Mouse (Mus musculus): ENCODE measurements at regions not wholly inside any gene's neighbourhood (a gene's known extent, or its start where the extent isn't known, plus 50 kb on each side); places are given as distances from the start of the nearest gene placed in this dataset.

DNA sequence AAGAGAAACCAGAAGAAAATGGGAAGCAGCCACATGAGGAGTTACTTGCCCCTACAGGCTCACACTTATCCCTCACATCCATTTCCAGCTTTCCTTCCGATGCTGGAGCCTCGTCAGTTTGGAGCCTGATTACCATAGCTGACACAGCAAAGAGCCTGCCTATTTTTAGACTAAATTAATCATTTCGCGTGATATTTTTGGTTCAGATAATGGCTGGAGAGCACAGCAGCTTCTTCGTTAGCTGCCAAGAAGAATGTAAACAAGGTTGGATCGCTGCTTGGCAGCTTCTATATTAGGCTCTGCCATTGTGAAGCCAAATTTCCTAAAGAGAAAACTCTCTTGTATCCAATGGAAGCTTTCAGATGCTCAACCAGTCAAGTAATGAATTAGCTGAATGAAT is 676.9 kb upstream of the A1bg start:
- DNase-seq (ENCODE audit: low spot score) = no peak

DNA sequence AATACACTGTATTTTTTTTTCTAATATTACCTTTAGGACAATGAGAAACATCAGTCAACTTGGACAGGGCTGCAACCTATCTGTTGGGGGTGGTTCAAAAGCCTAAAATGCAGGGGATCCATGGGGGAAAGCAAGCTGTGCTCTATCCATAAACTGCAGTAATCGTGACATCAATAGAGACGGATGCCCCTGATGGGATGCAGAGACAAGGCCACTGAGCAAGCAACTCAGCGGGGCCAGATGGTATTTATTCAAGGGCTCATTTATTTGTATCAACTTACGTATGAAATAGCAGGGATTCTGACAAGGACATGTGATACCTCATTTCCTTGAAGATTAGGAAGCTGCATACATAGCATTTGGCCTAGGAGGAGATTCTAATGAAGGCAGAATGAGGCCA is 673.5 kb upstream of the A1bg start:
- no peak for DNase-seq (ENCODE audit: low spot score)

DNA sequence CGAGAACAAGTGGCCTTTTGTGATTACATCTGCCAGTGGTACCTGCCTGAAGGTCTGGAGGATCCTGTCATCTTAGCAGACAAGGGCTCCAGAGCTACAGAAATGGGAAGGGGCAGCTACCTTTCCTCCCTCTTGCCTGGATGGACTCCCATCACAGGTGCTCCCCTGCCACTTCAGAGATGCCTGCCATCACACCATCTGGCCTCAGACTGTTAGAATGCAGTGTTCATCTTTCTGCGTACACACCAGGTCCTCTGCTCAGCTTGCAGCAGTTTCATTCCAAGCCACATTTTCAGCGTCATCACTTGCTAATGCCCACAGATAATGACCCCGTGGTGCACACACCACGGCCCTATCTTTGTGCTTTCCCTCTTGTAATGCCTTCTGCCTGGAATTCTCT is 666.1 kb upstream of the A1bg start:
- no peak for DNase-seq (ENCODE audit: low spot score)

DNA sequence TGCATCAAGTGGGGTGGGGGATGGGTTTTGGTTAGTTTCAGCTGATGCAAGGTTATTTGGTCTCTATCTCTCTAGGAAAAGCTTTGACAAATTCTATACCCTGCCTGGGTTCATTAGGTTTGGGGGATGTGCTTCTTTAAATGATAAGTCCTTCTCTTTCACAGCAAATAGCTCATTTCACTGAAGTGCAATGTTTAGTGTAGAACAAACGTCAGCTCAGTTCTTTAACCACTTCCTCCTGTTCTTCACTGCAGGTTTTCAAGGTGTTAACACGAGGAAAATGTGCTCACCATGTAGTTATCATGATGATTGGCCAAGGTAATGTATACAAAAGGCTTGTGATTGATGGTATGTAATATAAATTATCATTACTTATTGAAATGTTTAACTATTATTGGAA is 659.5 kb upstream of the A1bg start:
- no peak for DNase-seq (ENCODE audit: low spot score)

DNA sequence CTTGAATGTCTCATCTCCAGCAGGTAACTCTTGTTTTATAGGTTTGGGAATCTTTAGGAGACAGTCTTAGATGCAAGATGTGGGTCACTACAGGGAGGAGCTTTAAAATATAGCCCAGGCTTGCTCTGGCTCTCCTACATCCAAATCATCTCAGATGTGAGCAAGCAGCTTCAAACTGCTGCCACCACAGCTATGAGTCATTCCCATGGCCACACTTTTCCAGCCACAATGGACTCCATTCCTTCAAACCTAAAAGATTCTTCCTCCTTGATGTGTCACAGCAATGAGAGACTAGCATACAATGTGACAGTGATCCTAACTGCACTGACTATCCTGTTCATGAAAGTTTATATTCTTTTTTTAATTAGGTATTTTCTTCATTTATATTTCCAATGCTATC is 640.5 kb upstream of the A1bg start:
- DNase-seq (ENCODE audit: low spot score) = no peak

DNA sequence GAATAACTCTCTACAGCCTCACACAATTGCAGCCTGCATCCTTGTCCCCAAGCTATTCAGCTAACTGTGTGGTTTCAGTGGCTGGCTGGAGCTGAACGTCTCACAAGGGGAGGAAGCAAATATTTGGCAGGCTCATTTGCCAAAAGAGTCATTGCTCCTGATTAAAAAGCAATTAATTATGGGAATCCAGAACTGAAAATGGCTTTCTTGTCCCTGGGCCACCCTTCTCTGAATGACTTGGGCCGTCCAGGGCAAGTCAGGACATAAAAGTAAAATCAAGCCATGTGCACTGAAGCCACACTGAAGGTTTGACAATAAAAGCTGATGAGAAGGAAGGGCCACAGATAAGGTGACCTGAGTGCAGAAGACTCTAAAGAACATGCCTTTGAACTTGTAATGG is 639.4 kb upstream of the A1bg start:
- no peak for DNase-seq (ENCODE audit: low spot score)

DNA sequence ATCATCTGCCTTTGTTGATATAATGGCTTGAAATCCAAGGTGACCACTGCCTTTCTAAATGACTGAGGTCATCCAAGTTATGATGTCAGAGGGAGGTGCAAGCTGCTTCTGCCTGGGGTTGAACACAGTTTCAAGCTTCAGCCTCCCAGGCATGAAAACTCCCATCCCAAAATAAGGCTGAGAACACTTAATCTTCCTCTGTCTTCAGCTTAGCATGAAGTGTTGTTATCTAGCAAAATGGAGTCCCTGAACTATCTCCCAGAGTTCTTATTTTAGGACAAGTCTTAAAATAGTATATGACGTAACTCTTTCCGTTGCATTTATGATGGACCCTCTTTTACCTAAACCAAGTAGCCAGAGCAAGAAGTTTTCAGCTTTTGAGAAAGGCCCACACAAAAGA is 631.1 kb upstream of the A1bg start:
- no peak for DNase-seq (ENCODE audit: low spot score)

DNA sequence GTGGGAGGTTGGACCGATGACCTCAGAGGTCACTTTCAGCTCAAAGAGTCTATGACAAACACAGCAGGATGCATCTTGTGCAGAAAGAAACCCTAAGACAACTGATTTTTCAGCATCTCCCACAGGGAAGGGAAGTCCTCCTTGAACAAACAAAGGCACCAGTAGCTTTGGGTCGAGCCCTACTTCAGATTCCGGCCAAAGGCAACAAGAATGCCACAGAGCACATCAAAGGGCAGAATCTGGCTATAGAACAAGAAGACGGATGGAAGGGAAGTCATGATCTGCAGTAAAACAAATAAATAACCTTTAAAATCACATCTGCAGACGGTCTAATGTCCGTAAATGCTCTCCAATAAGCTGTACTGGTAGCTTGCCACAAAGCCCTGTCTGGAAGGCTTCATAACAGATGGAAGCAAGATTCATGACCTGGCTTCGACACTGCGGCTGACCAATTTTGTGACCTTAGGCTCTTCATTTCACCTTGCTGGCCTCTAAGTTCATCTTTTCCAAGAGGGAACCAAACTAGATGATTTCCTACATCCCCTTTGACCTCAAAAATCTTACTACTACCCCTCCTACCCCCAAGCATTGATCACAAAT is 630.4 kb upstream of the A1bg start:
- no peak for DNase-seq (ENCODE audit: low spot score)

DNA sequence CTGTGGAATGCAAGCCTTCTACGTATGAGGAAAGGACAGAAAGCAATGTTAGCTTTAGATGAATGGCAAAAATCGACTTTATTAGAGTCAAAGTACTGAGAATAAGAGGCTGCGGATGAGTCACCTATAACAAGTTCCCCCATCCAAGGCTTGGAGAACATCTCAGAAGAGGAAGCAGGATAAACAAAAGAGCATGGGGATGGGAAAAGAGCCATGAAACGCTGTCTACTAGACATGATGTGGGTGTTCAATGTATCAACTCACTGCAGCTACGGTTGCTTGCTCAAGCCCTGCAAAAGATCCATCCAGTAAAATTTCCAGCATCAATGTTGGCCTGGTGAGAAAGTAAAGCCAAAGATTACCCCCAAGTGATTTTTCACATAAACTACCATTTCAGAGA is 628.4 kb upstream of the A1bg start:
- no peak for DNase-seq (ENCODE audit: low spot score)

DNA sequence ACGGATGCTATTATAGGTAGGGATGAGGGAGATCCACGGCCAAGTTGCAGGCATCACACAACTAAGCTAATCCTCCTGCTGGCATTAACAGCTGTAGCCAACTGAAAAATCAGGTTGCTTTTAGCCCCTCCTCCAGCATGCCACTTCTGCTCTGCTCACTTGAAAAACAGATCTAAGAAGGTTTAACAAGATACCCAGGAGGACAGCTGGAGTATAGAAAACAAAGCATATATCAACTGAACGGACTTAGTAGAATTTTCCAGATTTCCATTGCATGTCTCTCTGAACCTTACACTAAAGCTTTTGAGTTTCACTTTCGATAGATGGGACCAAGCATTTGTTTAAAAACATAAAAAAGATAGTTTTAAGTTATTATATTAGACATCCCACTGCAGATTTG is 625.6 kb upstream of the A1bg start:
- no peak for DNase-seq (ENCODE audit: low spot score)

DNA sequence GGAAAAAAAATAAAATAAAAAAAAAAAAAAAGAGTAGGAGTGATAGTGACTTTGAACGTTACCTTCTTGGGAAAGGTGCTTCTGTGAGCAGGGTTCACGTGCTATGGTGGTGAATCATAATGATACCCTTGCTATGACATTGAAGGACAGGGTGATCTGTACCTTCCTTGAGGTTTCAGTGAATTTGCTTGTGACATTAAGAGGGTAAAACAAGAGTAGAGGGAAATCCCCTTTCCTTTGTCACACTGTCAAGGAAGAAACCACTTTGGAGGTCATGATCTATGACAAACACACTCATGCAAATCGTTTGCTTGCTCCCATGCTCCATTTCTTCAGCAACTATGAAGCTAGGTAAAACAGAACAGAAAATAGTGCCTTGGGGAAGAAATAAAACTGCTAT is 623.8 kb upstream of the A1bg start:
- no peak for DNase-seq (ENCODE audit: low spot score)

DNA sequence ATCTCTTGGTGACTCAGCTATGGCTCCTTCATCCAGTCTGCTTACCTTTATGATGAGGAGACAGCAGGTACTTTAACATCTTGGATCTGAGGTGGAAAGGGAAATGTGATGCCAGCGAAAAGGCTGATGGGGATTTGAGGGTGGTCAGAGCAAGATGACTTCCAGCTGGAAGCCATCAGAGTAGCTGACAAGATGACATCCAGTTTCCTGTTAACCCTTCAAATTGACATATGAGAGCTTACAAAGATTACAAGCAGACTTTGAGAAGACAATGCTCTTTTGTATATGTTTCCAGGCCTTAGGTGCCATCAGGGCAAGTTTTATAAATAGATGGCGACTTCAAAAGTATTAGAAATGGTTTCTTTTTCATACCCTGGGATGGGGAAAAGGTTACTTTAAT is 621.3 kb upstream of the A1bg start:
- DNase-seq (ENCODE audit: low spot score) = no peak

DNA sequence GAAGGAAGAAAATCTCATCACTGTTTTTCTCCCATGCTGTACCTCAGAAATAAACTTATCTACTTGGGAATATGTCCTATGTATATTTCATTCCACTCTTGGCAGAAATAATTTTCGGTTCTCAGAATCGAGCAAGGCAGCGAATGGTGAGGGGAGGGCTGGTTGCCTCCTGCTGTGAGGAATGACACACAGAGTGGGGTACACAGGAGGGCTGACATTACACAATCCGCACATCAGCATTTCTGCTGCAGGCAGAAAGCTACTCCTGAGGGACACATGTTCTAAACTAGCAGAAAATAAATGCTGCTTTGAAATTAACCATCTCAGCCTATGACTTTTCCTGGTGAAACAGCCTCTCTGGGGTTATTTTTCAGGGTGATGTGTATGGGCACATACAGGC is 618.8 kb upstream of the A1bg start:
- DNase-seq (ENCODE audit: low spot score) = no peak

DNA sequence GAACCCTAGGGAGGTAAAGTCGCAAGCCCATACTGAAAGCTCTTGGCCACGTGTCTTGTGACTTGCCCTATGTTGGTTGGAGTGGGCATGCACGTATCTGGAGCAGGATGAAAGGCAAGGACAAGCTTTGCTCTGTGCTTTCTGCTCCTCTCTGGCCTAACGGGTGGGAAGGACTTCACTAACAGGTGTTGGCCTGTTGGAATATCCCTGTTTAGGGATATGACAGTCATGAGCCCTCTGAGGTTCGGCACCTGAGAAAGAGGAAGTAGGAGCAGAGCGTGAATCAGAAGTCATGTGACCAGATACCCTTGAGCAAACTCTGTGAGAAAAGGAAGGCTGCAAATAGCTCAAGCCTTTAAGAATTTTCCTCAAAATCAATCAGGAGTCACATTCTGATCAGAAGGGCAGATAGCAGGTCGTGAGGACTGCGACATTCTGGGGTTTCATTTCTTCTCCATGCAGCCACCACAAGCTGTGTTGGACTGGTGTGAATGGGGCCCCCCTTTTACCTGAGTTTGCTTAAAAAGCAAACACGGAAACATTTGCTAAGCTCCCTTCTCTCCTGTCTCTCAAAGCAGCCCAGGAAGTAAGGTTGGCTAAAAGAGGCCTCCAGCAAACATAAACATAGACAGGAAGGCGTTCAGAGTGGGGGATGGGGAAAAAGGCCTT is 618.1 kb upstream of the A1bg start:
- no peak for DNase-seq (ENCODE audit: low spot score)

DNA sequence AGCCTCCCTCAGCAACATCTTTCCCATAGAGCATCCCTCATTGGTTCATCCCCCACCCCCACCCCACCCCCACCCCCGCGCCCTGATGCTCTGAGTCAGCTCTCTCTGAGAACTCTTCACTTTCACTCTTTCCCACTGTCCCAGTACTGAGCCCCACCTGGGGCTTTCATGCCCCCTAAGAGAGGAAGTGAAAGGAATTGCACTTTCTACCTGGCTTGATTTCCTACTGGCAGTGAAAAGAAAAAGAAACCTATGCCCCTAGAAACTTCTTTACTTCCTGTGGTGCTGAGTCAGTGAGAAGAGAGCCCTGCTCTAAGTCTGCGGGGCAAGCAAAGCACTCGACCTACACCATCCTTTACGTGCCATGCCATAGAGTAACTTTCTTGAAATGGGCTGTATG is 616.1 kb upstream of the A1bg start:
- DNase-seq (ENCODE audit: low spot score) = no peak

DNA sequence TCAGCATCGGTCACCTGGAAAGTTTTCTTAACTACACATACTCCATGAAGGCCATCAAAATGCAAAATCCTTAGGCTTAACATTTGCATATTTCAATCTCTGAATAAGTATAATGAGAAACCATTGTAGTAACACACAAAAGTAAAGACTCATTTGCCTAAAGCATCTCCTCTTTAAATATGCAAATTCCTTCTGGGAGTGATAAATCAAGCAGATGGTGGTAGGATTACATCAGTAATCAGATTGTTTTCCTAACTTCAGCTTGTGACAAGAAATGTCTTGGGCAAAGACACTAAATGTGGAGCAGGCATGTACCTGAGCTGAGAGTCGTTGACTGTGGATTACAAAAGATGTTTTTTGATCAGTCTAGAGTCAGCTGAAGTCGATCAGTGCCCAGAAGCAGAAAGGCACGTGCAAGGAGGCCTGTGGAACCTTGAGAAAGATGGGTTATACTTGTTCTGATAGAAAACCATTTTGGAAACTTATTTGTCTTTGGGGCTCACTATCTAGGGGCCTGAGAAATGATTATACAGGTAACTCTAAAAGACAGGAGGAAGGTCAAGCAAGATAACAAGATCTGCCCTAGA is 615.5 kb upstream of the A1bg start:
- no peak for DNase-seq (ENCODE audit: low spot score)

DNA sequence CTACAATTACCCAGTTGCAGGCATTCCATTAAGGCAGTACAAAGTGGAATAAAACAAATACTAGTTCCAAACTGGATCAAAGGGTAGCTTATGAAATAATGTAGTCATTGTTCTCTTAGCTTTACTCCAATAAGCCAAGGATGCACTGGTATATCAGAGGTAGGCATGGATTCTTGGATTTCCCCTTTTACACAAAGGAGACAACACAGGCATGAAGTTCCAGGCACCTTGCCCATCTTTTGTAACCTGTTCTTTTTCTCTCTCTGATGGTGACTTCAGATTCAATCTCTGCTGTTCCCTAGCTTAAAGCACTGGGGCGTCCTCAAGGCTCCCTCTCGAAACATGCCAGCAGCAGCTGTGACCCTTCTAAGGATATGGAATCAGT is 613.5 kb upstream of the A1bg start:
- DNase-seq (ENCODE audit: low spot score) = no peak

DNA sequence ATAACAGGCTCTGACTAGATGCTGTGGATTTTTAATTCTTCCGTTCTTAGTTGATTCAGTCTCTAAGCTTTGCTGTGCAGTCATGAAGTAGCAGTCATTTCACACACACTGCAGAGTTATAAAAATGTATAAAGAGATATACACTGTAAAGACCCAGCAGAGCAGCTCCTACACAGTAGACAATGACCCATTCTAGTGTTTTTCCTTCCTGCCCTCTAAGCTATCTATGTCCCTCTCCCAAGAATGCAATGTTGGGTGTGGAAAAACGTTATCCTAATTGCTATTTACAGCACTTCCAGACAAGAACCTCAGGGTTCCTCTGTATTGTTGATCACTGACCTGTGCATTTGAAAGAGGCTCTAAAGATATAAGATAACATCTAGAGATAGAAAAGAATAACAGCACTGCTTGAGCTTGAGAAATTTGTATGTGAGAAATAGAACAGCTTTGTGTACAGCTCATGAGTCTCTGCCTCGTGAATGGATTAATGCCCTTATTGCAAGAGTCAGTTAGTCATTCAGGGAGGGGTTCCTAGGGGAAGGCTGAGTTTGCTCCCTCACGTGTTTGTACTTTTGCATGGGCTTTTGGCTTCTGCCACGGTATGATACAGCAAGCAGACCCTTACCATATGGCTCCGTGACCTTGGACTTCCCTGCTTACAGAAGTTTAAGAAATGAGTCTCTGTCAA is 613.0 kb upstream of the A1bg start:
- DNase-seq (ENCODE audit: low spot score) = no peak

DNA sequence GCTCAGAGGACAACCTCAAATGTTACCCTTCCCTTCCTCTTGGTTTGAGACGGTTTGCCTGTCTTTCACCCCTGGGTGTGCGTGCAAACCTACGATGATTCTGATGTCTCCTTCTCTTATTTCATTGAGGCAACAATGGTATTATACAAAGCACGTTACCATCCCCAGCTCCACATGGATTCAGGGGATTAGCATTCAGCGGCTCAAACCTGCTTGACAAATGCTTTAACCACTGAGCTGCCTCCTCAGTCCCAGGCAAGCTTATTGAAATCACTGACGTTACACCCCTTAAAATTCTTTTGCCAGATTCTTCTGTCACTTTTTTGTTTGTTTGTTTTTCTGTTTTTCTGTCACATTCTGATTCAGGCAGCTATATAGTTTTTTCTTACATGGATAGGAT is 612.4 kb upstream of the A1bg start:
- DNase-seq (ENCODE audit: low spot score) = no peak

DNA sequence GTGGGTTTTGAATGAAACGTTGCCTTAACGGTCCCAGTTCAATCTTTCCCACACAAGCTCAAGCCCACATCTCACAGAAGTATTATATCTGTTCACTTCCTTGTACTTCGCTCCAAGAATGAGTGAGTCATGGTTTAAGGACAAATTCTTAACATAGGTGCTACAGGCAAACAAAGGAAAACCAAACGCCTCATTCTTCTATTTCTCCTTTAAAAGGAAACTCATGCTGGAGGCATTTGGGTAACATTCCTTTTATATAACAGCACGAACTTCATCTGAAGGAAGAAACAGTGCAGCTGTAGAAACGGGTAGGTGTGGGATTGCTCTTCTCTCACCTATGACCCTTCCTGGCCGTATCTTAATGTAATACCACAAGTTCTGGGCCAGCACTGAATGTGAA is 610.0 kb upstream of the A1bg start:
- no peak for DNase-seq (ENCODE audit: low spot score)

DNA sequence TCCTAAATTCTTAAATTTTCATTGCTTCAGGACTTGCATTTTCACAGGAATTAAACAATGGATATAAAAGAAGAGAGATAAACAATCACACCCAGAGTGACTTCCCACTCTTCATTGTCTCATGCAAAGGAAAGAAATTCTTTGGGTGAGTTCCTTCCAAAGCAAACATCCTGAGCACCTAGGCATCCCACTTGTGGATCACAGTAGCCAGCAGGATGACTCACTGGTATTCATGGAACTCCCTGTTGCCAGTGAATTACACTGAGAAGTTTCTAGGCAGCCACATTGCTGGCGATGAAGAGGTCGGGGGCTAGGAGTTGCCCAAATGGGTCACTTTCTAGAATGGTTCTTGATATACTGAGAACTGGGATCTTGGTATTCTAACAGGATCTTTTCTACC is 609.2 kb upstream of the A1bg start:
- no peak for DNase-seq (ENCODE audit: low spot score)

DNA sequence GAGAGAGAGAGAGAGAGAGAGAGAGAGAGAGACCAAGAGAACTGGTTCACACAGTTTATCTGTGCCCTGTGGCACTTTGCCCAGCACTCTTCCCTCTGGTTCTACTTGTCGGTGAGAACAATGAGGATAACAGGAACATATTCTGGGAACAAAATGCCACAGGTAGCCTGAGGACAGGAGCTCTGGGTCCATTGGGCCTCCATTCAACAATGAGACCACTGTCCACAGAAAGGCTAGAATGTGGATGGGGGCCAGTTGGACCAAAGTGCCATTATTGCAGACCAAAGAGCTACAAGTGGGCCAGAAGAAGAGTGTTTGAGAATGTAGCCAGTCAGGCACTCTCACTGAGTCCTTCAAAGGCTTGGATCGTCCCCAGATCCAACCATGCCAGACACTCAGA is 600.2 kb upstream of the A1bg start:
- DNase-seq (ENCODE audit: low spot score) = no peak

DNA sequence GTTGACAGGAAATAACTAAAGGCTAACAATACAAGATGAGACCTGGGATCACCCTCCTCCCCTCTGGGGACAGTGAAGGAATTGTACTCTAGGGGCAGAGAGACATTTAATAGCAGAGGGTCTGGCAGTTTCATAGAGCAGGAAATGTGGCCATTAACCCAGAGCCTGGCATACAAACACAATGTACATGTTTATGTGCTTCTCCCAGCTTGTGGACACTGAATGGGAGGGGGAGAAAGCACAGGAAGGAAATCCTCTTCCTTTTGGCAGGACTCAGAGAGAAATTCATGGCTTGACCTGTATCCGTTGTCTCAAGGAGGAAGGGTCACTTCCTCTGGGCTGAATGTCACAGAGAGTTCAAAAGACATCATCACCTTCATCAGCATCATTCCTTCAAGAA is 594.5 kb upstream of the A1bg start:
- DNase-seq (ENCODE audit: low spot score) = no peak

DNA sequence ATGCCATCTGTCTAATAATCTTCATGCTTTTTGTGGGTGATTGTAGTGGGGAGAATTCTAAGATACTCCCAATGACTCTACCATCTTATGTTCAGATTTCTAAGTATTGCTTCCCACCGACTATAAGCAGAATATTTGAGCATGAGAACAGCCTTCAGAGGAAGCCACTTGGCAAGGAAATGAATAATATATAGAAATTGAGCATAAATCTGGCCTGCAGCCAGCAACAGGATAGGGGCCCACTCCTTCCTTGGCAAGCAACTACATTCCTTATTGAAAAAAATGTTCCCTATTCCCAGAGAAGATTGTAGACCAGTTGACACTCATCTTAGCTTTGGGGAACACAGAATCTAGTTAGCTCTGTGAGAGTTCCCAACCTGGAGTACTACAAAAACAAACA is 591.5 kb upstream of the A1bg start:
- no peak for DNase-seq (ENCODE audit: low spot score)

Measured in ovary, postnatal 10 days (tissue).